Mouse (Mus musculus): Measurements from ENCODE around the gene Cyp2d40.
"Not testable (repeated sequence)": the region's sequence is repeated elsewhere in the genome, so short reads cannot be mapped to it uniquely, and the experiment has no call there.

The Cyp2d40 gene

DNA sequence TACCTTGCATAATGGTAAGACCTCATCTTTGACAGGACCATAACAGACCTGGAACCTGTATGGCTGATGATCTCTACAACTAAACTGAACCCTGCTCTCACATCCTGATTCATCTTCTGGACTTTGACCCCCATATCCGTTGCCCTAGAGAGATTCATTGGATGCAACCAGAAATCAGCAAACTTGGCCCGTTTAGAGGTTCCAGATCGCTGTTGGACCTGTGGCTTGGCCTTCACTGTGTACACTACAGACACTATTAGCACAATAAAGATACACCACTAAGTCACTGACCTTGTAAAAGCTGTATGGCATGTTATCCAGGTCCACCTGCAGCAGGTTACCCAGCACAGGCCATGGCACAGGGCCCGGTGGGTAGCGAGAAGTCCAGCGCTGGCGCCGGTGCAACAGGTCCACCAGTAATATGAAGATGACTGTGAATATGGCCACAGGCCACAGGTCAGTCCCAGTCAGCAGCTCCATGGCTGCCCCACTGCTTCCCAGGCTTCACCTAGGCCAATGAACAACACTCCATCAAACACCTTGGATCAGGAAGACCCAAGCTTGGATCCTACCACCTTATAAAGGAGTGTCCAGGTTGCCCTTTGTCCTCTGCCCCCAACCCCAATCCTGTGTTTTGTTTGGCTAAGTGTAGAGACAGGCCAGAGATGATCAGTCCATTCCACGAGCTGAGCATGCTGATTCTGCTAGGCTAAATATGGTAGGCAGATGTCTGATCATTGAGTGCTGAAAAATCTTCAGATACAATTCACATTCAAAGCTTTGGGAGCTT, at the start of gene Cyp2d40:
Gene Cyp2d40, minus strand, starts transcription at position 553 of the 790 bp plus-strand sequence.
- in situ Hi-C loops (cut with MboI; ENCODE audit: low sequenced_read_pairs), result no loop called here

DNA sequence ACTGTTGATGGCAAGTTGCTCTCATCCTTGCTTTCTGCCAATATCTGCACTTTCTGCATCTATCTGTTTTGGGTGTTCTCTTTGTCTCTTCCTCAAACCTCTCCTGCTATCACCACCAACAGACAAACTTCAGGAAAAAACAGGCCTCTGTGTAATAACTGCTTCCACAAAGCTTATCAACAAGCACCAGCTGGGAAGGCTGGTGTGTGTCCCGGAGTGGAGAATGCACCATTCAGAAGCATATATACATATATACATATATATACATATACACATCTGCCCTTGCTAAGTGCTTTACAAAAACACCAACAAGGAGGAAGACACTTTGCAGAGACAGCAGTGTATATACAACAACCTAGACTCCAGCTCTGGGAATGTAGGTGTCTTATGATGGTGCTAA, 46.6 kb upstream of the Cyp2d40 start:
- in situ Hi-C loops (cut with MboI; ENCODE audit: low sequenced_read_pairs), result loop anchor here (10.0 kb wide), 1 partner anchor 234 kb away; no protein-coding TSS in a partner anchor

DNA sequence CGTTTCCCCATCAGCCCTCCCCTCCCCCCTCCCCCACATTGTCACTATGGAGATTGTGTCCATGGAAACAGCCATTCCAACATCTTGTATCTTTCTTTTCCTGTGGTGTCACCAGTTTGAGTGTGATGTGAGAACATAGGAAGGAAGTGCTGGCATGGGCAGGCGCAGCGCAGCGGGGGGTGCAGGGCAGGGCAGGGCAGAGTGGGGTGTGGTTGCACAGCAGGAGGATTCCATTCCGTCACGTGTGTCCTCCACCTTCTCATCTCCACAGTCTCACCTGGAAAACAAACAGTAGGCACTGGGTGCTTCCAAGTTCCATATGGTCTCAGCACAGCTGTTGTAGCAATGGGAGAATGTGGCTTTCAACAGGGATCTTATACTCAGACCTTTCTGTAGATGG, 45.5 kb upstream of the Cyp2d40 start:
- in situ Hi-C loops (cut with MboI; ENCODE audit: low sequenced_read_pairs), result no loop called here

DNA sequence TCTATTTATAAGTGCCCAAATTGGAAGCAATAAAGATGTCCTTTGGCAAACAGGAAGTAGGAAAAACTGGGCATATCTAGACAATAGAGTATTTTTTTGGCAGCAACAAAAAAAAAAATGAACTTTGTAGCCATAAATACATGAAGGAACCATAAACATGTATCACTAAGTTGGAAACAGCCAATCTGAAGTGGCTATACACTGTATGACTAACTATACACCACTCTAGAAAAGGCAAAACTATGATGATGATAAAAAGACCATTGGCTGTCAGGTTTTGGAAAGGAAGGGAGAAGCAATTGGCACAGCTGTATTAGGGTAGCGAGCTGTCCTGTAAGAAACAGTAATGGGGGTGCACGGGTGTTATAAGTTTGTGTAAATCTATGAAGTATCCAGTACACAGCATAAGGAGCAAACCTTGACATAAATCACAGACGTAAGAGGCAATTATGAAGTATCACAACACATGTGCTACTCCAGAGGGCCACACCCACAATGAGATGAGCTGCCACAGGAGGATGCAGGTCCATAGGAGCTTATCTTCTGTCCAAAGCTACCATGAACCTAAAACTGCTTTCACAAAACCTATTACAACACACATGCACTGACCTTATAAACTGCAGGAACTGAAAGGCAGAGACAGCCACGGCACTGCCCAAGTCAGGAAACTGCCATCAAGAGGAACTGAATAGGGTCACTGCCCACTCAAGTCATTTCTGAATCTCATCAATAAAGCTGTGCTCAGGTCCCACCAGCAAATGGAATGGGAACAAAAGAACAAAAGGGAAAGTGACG, 43.2 kb upstream of the Cyp2d40 start:
- in situ Hi-C loops (cut with MboI; ENCODE audit: low sequenced_read_pairs), result no loop called here

DNA sequence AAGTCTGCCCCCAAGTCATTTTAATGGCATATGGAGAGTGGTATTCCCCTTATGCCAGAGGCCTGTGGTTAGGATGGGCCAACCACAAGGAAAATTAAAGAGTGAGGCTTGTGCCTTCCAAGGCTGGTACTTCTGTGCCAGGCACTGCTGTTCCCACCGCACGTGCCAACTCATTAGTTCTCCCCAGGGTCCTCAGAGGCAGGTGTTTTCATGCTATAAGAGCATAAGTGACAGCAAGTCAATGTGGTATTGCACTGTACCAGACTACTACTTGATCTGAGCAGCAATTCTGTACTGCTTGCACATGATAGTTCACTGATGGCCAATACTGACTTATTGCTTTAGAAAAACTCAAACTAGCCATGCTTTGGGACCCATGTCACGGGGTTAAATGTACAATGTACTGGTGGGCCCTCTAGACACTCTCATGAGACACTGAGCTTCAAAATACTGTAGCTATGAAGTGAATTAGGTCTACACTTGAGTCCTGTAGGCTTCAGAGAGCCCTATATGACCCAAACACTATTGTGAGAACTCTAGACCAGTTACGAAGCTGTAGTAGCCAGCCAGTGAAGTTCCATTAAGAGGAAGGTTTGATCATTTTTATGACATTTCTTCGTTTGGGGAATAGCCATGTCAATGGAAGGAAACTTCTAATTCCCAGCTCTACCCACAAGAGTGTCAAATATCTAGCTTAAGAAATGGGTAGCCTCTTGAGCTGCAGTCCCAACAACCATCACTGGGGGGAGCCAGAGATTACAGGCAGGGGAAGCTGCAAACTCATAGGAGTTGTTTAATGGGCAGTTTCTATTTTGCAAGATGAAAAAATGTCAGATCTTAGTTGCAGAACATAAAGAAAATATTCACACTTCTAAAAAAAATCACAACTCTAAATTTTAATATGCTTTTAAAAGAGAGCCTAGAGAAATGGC, 41.0 kb upstream of the Cyp2d40 start:
- in situ Hi-C loops (cut with MboI; ENCODE audit: low sequenced_read_pairs), result no loop called here

DNA sequence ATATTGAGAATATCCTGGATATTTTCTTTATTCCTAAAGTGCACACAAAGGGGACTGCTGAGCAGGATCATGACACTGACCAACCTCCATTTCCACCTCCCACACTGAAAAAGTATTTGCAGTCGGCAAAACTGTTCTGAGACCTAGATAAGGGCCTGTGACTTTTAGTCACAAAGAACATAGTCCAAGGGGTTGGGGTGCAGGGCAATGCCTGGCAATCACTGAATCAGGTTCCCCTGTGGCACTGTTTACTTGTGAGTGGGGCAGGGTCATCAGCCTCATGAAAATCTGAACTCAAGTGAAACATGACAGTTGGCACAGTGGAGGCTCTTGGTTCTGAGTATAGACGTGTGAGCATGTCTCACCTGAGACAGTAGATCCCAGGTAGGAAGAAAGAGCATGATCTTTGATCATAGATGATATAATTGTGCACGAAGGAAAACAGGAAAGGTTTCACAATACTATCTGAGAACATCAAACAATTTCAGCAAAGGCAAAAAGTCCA, 32.0 kb upstream of the Cyp2d40 start:
- in situ Hi-C loops (cut with MboI; ENCODE audit: low sequenced_read_pairs), result loop anchor here (25.0 kb wide), 1 partner anchor 509 kb away; the partner anchor contains the start of gene Wbp2nl

DNA sequence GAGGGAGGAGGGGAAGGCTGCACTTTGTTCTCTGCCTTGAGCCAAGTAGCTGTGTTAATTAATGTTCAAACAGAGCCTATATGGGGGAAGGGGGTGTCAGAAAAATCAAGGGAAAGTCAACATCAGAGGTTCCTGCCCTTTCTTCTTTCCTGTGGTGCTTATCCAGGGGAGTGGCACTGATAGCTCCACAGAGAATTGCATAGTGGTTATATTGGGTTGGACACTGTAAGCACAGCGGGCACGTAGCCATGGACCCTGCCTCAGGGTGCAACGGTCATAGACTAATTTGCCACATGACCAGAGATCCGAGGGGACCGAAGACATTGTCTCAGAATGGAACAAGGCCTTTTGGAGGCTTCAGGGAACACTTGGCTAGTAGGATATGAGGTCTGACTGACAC, 30.3 kb upstream of the Cyp2d40 start, which contains the start of gene Cyp2d26:
Gene Cyp2d26, minus strand, starts transcription at position 18 of the 400 bp plus-strand sequence.
- in situ Hi-C loops (cut with MboI; ENCODE audit: low sequenced_read_pairs), result loop anchor here (25.0 kb wide), 1 partner anchor 507 kb away; the partner anchor contains the start of gene Wbp2nl

DNA sequence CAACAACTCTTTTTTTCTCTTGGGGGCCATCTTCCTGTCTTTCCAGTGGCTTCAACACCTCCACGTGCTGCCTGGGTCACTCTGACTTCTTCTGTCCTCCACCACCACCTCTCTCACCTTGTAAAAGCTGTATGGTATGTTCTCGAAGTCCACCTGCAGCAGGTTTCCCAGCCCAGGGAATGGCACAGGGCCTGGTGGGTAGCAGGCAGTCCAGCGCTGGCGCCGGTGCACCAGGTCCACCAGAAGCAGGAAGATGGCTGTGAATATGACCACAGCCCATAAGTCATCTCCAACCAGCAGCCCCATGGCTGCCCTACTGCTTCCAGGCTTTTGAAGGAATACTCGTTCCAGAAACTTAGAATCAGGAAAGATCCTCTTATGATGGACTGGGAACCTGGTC, 29.9 kb upstream of the Cyp2d40 start:
- in situ Hi-C loops (cut with MboI; ENCODE audit: low sequenced_read_pairs), result loop anchor here (25.0 kb wide), 1 partner anchor 507 kb away; the partner anchor contains the start of gene Wbp2nl

DNA sequence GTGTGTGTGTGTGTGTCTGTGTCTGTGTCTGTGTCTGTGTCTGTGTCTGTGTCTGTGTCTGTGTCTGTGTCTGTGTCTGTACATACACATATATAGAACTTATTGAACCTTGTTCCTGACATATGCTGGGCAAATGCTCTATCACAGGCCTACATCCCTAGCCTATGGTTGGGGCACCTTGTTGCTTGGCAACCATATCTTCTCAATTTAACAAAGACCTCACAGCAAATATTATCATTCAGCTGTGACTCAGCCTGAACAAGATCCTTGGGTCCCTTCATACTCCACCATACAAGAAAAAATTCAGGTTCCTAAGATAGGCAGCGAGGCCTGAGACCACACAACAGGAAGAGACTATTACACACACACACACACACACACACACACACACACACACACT, 29.5 kb upstream of the Cyp2d40 start:
- in situ Hi-C loops (cut with MboI; ENCODE audit: low sequenced_read_pairs), result loop anchor here (25.0 kb wide), 1 partner anchor 506 kb away; the partner anchor contains the start of gene Wbp2nl

DNA sequence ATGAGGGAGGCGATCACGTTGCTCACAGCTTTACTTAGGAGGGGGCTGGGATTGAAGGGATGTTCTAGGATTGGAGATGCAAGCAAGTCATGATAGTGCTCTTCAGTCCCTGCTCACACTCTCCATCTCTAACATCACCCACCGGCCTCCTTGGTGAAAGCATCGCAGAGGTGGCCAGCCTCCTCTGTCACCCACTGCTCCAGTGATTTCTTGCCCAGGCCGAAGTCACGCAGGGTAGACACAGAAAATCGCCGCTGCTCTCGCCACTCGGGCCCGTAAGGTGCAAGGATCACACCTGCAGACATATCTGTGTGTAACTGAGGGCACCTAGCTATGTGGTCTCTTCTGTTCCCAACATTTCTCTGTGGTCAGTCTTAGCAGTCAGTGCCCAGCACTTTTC, 28.6 kb upstream of the Cyp2d40 start:
- in situ Hi-C loops (cut with MboI; ENCODE audit: low sequenced_read_pairs), result loop anchor here (25.0 kb wide), 1 partner anchor 505 kb away; the partner anchor contains the start of gene Wbp2nl

DNA sequence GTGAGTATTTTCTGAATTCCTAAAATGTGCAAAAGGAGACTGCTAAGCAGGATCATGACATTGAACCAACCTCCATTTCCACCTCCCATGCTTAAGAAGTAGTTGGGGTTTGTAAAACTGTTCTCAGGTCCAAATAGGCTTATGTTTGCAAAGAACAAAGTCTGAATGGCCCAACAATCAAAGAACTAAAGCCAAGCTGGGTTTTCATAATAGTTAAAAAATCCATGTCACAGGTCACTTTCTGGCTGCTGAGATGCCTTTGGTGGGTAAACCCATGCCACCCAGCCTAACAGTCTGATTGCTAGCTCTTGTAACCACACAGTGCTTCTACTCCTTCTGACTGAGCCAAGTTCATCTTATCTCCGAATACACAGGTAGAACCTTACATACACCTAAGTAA, 20.6 kb upstream of the Cyp2d40 start:
- in situ Hi-C loops (cut with MboI; ENCODE audit: low sequenced_read_pairs), result loop anchor here (25.0 kb wide), 1 partner anchor 497 kb away; the partner anchor contains the start of gene Wbp2nl

DNA sequence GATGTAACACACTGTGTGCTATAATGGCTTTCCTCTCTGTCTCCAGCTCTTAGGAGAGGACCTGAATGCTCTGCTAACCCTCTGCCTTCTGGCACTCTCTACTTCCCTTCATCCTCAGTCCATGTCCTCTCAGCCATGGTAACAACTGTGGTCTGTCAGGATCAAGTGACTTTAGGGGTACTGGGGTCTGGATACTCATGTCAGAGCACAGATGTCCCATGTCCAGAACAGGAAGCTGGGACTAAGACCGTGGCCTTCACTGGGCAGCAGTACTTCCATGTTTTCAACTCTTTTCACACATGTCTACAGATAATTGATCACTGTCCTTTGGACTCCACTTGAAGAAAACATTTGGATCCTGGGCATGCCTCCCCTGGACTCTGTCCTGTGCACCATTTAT, 19.8 kb upstream of the Cyp2d40 start:
- in situ Hi-C loops (cut with MboI; ENCODE audit: low sequenced_read_pairs), result loop anchor here (25.0 kb wide), 1 partner anchor 496 kb away; the partner anchor contains the start of gene Wbp2nl

DNA sequence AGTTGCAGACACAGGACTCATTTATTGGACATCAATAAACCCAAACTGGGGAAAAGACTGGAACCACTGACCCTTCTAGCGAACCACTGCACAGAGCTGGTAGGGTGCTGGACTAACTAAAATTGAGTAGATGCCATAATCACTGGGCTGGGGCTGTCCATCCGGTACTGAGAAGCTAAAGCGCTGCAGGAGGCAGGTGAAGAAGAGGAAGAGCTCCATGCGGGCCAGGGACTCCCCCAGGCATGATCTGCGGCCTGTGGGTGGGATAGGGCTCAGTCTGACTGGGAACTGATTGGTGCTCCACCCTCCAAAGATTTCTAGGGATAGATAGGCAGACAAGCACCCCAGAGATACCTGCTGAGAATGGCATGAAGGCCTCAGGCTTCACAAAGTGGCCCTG, 13.9 kb upstream of the Cyp2d40 start:
- in situ Hi-C loops (cut with MboI; ENCODE audit: low sequenced_read_pairs), result loop anchor here (25.0 kb wide), 1 partner anchor 491 kb away; the partner anchor contains the start of gene Wbp2nl

DNA sequence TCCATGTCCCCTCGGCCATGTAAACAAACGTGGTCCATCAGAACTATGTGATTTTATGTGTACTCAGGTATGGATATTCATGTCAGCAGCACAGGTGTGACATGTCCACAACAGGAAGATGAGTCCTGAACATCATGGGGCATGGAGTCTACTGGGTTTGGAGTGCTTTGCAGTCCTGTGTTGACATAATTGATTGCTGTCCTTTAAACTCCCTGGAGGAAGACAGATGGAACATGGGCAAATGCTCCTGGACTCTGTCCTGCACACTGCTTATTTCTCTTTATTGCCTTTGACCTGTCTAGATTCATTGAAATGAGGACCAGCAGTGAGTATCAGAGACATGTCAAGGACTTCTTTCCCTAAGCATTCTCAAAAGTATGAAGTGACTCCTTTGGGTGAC, 2.0 kb upstream of the Cyp2d40 start:
- in situ Hi-C loops (cut with MboI; ENCODE audit: low sequenced_read_pairs), result no loop called here

DNA sequence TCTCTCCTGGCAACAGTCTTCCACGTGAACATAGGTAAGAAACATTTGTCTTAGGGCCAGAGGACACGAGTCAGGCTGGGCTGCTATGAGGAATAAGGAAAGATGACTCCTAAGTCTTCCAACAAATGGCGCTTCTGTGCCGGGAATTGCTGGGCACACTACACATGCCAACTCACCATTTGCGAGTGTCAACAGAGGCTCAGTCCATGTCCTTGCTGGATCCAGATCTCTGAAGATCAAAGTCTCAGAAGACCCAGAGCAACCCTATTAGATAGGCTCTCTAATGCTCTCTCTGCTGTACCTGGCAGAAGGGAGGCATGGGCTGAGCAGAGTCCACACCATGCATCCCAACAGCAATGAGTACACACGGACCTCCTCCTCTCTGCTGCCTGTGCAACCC, 898 bp upstream of the Cyp2d40 start:
- in situ Hi-C loops (cut with MboI; ENCODE audit: low sequenced_read_pairs), result no loop called here

DNA sequence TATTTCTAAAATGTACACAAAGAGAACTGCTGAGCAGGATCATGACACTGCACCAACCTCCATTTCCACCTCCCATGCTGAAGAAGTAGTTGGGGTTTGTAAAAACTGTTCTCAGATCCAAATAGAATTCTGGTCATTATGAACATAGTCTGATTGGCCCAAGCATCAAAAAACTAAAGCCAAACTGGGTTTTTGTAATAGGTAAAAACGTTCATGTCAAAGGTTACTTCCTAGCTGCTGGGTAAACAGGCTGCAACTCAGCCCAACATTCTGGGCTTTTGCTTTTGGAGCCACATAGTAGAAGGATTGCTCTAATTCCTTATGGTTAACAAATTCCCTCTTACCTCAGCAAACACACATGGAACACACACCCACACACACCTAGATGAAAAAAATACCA, 15.8 kb downstream of the Cyp2d40 start:
- in situ Hi-C loops (cut with MboI; ENCODE audit: low sequenced_read_pairs), result no loop called here

DNA sequence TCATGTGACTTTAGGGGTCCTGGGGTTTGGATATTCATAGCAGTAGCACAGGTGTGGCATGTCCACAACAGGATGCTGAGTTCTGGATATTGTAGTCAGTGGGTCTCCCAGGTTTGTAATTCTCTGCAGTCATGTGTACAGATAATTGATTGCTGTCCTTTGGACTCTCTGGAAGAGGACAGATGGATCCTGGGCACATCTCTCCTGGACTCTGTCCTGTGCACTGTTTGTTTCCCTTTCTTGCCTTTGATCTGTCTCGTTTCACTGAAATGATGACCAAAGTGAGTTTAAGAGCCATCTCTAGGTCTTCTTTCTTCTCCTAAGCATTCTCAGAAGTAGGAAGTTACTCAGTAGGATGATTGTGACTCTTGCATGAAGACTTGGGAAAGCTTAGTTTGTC, 16.5 kb downstream of the Cyp2d40 start:
- in situ Hi-C loops (cut with MboI; ENCODE audit: low sequenced_read_pairs), result no loop called here

DNA sequence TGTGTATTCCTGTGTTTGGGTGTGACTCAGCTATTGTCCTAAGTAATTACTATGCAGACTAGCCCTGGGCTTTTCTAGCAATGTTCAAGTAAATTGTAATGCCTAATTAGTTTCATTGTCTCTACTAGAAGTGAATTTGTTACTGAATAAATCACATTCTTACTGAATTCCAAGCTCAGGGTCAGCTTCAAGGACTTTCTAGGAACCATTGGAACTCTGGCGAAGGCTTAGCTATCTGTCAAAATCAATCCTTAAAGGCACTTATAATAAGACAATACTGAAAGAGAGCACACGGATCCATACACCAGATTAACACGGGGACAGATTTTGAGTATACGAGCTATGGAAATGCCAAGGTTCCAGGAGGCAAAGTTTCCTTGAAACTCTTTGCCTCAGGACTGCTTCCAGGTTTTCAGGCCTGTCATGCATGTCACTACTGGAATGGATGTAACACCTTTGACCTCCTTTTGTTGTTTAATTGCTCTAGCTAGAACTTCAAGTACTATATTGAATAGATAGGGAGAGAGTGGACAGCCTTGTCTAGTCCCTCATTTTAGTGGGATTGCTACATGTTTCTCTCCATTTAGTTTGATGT, 30.6 kb downstream of the Cyp2d40 start:
- in situ Hi-C loops (cut with MboI; ENCODE audit: low sequenced_read_pairs), result not testable (repeated sequence)
